Mouse (Mus musculus): ENCODE results near the gene Selenom. TPM values are rescaled to one million over a fixed set of nuclear protein-coding genes. Genes with fewer than 3 reads are reported as not detected.

Selenom gene
- total RNA-seq, 2 experiments from 2014 or later = 198 TPM

GRCm38 (mm10) chr11:3509181-3510085 lies 5.1 kb upstream of the Selenom start:
- no peak for DNase-seq (ENCODE audit: extremely low spot score in 1 of 2, low spot score in 2 of 2)
- intact Hi-C loops (cut with DNase I) = loop anchor here (10.0 kb wide), 1 partner anchor 115 kb away; no protein-coding TSS in a partner anchor

GRCm38 (mm10) chr11:3510321-3510720 lies 4.2 kb upstream of the Selenom start:
- intact Hi-C loops (cut with DNase I) = loop anchor here (10.0 kb wide), 1 partner anchor 116 kb away; no protein-coding TSS in a partner anchor
- no peak for DNase-seq (ENCODE audit: extremely low spot score in 1 of 2, low spot score in 2 of 2)

GRCm38 (mm10) chr11:3513291-3513690 lies 1.2 kb upstream of the Selenom start:
- intact Hi-C loops (cut with DNase I) = loop anchor here (10.0 kb wide), 1 partner anchor 118 kb away; no protein-coding TSS in a partner anchor
- DNase-seq (ENCODE audit: extremely low spot score in 1 of 2, low spot score in 2 of 2) = no peak

- no peak for DNase-seq (ENCODE audit: extremely low spot score in 1 of 2, low spot score in 2 of 2)
- intact Hi-C loops (cut with DNase I) = loop anchor here (10.0 kb wide), 1 partner anchor 120 kb away; no protein-coding TSS in a partner anchor
Measured at GRCm38 (mm10) chr11:3515216-3515615, 732 bp downstream of the Selenom start.

- DNase-seq (ENCODE audit: extremely low spot score in 1 of 2, low spot score in 2 of 2) = no peak
- intact Hi-C loops (cut with DNase I) = loop anchor here (10.0 kb wide), 1 partner anchor 121 kb away; no protein-coding TSS in a partner anchor
Measured at GRCm38 (mm10) chr11:3515637-3516036, 1.2 kb downstream of the Selenom start.

GRCm38 (mm10) chr11:3516121-3516520 lies 1.6 kb downstream of the Selenom start:
- intact Hi-C loops (cut with DNase I) = loop anchor here (10.0 kb wide), 1 partner anchor 121 kb away; no protein-coding TSS in a partner anchor
- no peak for DNase-seq (ENCODE audit: extremely low spot score in 1 of 2, low spot score in 2 of 2)

- intact Hi-C loops (cut with DNase I) = loop anchor here (10.0 kb wide), 1 partner anchor 122 kb away; no protein-coding TSS in a partner anchor
- DNase-seq (ENCODE audit: extremely low spot score in 1 of 2, low spot score in 2 of 2) = peak in 1 of 2 experiments; percentile 69
Measured at GRCm38 (mm10) chr11:3516859-3517845, 2.7 kb downstream of the Selenom start.

GRCm38 (mm10) chr11:3517846-3518732 lies 3.6 kb downstream of the Selenom start:
- no peak for DNase-seq (ENCODE audit: extremely low spot score in 1 of 2, low spot score in 2 of 2)
- intact Hi-C loops (cut with DNase I) = loop anchor here (10.0 kb wide), 1 partner anchor 123 kb away; no protein-coding TSS in a partner anchor

- intact Hi-C loops (cut with DNase I) = loop anchor here (10.0 kb wide), 1 partner anchor 124 kb away; no protein-coding TSS in a partner anchor
- no peak for DNase-seq (ENCODE audit: extremely low spot score in 1 of 2, low spot score in 2 of 2)
Measured at GRCm38 (mm10) chr11:3519051-3519726, 4.7 kb downstream of the Selenom start.

GRCm38 (mm10) chr11:3519756-3520398 lies 5.4 kb downstream of the Selenom start:
- intact Hi-C loops (cut with DNase I) = loop anchor here (10.0 kb wide), 1 partner anchor 125 kb away; no protein-coding TSS in a partner anchor
- no peak for DNase-seq (ENCODE audit: extremely low spot score in 1 of 2, low spot score in 2 of 2)

GRCm38 (mm10) chr11:3520919-3521318 lies 6.4 kb downstream of the Selenom start:
- DNase-seq (ENCODE audit: extremely low spot score in 1 of 2, low spot score in 2 of 2) = no peak
- intact Hi-C loops (cut with DNase I) = no loop called here

GRCm38 (mm10) chr11:3521339-3522224 lies 7.1 kb downstream of the Selenom start:
- peak in 1 of 2 experiments; percentile 30 for DNase-seq (ENCODE audit: extremely low spot score in 1 of 2, low spot score in 2 of 2)
- intact Hi-C loops (cut with DNase I) = no loop called here

GRCm38 (mm10) chr11:3522285-3523000 lies 8.0 kb downstream of the Selenom start:
- DNase-seq (ENCODE audit: extremely low spot score in 1 of 2, low spot score in 2 of 2) = no peak
- intact Hi-C loops (cut with DNase I) = no loop called here

GRCm38 (mm10) chr11:3523840-3524582 lies 9.5 kb downstream of the Selenom start:
- no peak for DNase-seq (ENCODE audit: extremely low spot score in 1 of 2, low spot score in 2 of 2)
- intact Hi-C loops (cut with DNase I) = no loop called here

GRCm38 (mm10) chr11:3525560-3525959 lies 11.1 kb downstream of the Selenom start:
- no peak for DNase-seq (ENCODE audit: extremely low spot score in 1 of 2, low spot score in 2 of 2)
- intact Hi-C loops (cut with DNase I) = no loop called here
